Mouse (Mus musculus): ENCODE data around the gene Ube2d3.
"Not testable (repeated sequence)": the region's sequence is repeated elsewhere in the genome, so short reads cannot be mapped to it uniquely, and the experiment has no call there.

Ube2d3 gene

GRCm38 (mm10) chr3:135438913-135439531 lies 1.1 kb downstream of the Ube2d3 start:
- peak; percentile 72 for DNase-seq

- no peak for DNase-seq
These were observed 1.7 kb downstream of the Ube2d3 start for GRCm38 (mm10) chr3:135439651-135440050.

GRCm38 (mm10) chr3:135440221-135440620 lies 2.3 kb downstream of the Ube2d3 start:
- no peak for DNase-seq

DNA sequence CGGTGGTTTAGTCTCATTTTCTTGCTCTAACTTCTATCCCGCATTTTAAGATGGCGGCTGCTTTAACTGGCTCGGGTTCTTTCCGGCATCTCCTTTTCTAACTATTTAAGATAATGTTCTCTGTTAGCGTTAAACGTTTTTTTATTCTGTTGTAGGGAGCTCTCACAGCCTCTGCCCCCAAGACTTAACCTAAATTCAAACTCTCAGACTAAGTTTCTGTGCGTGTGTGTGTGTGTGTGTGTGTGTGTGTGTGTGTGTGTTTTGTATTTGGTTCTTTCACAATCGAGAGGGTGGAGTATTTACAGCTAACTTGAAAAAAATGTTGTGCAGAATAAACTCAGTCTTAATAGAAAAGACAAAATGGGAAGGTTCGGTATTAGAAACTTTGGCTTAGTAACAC lies 2.7 kb downstream of the Ube2d3 start:
- DNase-seq: no peak

DNA sequence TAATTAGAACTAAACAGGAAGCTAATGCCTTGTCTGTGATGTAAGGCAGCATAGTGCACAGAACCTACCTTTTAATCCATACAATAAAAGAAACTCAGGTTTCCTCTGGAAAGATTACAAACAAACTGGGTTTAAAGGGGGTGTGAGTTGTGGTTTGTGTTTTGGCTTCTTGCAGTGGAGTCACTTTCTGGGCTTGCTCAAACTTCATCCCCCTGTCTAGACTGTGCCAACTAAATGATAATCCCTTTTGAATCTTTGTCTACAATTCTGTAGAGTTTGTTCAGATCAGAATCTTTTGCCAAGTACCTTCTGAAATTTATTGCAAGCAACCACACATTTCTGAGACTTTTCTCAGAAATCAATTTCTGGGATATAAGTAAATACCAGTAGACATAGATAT lies 7.0 kb downstream of the Ube2d3 start:
- no peak for DNase-seq

GRCm38 (mm10) chr3:135458981-135459380 lies 21.0 kb downstream of the Ube2d3 start:
- no peak for DNase-seq

GRCm38 (mm10) chr3:135468402-135468801 lies 30.5 kb downstream of the Ube2d3 start:
- DNase-seq: no peak

GRCm38 (mm10) chr3:135469146-135469545 lies 31.2 kb downstream of the Ube2d3 start:
- DNase-seq: no peak

- DNase-seq: peak; percentile 83
These were observed 32.0 kb downstream of the Ube2d3 start for GRCm38 (mm10) chr3:135469974-135470373.

DNA sequence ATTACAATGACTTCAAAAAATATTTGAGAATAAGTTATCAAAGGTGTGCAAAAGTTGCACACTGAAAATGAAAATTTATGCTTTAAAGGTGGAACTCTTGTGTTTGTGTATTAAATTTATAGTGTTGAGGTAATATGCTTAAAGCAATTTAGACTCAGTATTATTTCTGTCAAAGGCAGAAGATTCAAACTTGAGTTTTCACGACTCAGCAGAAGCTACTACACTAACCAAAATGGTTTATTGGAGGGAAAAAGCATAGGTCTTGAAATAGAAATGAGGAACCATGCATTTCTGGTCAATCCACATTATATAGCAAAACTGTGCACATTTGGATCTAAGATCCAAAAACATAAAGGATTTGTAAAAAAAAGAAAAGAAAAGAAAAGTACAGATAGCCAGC lies 32.9 kb downstream of the Ube2d3 start:
- DNase-seq: no peak

- no peak for DNase-seq
These were observed 37.1 kb downstream of the Ube2d3 start for GRCm38 (mm10) chr3:135475025-135475424.

GRCm38 (mm10) chr3:135476286-135476685 lies 38.3 kb downstream of the Ube2d3 start:
- DNase-seq: peak; percentile 38

DNA sequence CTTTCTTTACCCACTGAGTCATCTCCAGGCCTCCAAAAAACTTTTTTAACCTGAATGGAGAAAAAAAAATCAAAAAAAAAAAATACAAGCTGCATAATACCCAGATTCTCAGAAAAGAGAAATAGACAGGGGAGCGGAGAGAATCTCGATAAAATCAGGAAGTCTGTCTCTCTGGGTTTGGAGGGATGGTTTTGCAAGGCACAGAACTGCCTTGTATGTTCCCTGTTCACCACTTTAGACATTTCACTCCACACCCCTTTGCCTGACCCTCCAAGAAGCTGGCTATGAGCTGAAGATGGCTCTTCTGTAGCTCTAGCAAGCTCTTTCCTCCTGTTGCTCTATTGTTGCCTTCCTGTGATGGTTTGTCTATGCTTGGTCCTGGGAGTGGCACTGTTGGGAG lies 39.0 kb downstream of the Ube2d3 start:
- DNase-seq: no peak

- DNase-seq: not testable (repeated sequence)
These were observed 41.1 kb downstream of the Ube2d3 start for GRCm38 (mm10) chr3:135479090-135479489.

GRCm38 (mm10) chr3:135480767-135481166 lies 42.8 kb downstream of the Ube2d3 start:
- no peak for DNase-seq

DNA sequence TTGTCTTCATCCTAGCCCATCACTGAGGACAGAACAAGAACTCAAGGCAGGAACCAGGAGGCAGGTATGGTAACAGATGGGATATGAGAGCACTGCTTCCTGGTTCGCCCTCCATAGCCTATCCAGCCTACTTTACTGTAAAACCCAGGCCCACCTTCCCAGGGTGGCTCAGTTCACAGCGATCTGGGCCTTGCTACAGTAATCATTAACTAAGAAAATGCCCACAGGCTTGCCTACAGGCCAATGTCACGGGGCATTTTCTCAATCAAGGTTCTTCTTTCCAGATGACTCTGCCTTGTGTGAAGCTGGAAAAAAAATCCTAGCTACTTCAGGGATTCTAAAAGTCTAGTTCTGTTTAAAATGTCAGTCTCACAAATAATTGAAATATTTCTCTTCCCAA lies 43.7 kb downstream of the Ube2d3 start:
- no peak for DNase-seq

DNA sequence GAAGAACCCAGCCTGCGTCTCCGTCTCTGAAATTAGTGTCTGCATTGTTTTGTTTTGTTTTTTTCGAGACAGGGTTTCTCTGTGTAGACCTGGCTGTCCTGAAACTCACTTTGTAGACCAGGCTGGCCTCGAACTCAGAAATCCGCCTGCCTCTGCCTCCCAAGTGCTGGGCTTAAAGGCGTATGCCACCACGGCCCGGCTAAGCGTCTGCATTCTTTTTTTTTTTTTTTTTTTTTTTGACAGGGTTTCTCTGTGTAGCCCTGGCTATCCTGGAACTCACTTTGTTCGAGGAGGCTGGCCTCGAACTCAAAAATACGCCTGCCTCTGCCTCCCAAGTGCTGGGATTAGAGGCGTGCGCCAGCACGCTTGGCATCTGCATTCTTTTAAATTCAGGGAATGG lies 46.7 kb downstream of the Ube2d3 start:
- DNase-seq: not testable (repeated sequence)

GRCm38 (mm10) chr3:135485128-135485899 lies 47.4 kb downstream of the Ube2d3 start, which contains the start of gene Manba:
Gene Manba (plus strand): TSS chr3:135485611.
- peak; percentile 75 for DNase-seq

- DNase-seq: no peak
These were observed 47.9 kb downstream of the Ube2d3 start for GRCm38 (mm10) chr3:135485900-135486241.

DNA sequence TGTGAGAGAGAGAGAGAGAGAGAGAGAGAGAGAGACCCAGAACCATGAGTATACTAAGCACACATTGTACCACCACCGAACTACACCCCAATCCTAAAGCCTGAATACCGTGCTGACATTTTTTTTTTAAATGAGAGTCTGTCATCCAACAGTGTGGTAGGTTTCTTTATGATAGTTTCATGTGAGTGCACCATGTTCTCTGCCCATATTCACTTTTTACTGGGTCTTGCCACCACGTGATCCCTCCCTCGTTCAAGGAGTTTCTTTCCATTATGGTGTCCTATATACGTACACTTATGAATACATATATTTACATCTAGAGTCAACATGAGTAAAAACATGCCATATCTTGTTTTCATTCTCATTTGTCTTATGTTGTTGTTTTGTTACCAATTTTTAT lies 48.4 kb downstream of the Ube2d3 start:
- DNase-seq: no peak

GRCm38 (mm10) chr3:135487803-135488202 lies 49.9 kb downstream of the Ube2d3 start:
- DNase-seq: no peak

GRCm38 (mm10) chr3:135489865-135490520 lies 52.0 kb downstream of the Ube2d3 start:
- no peak for DNase-seq

- no peak for DNase-seq
These were observed 53.2 kb downstream of the Ube2d3 start for GRCm38 (mm10) chr3:135491102-135491501.

- not testable (repeated sequence) for DNase-seq
These were observed 55.4 kb downstream of the Ube2d3 start for GRCm38 (mm10) chr3:135493320-135493719.

Data from right cerebral cortex, adult 18-20 months (tissue).